Mouse (Mus musculus) forebrain, embryonic 14.5 days (tissue): ENCODE results near the gene Eif2b2. TPM values are rescaled to one million over a fixed set of nuclear protein-coding genes. Genes with fewer than 3 reads are reported as not detected.

Experiments used
- ATAC-seq: fragments of 200-750 bp; cut with Nextera tagmentation; 2 replicates; pipeline ENCODE4 v1.8.0; 2017; ENCODE audit warnings: mild to moderate bottlenecking, moderate library complexity
- DNase-seq: peaks from one replicate; pipeline ENCODE4 v3.0.0-alpha.2; 2015; ENCODE audit warnings: low spot score
- H3K27ac ChIP-seq: fragments of 300-500 bp; sonication (generic); 2 replicates; pipeline ENCODE4 v1.5.1; 2014; ENCODE audit warnings: low read depth, mild to moderate bottlenecking, control low read depth, low read length, moderate library complexity
- H3K27me3 ChIP-seq: fragments of 300-500 bp; sonication (generic); replicated peaks from 2 replicates; pipeline ENCODE4 v1.6.1; 2014; ENCODE audit warnings: low read length, control low read depth, mixed read lengths; ENCODE audit not compliant: control insufficient read depth, insufficient read depth
- H3K36me3 ChIP-seq: fragments of 300-500 bp; sonication (generic); 2 replicates; pipeline ENCODE4 v1.6.1; 2014; ENCODE audit warnings: low read length, control low read depth; ENCODE audit not compliant: control insufficient read depth, insufficient read depth
- H3K4me1 ChIP-seq: fragments of 300-500 bp; sonication (generic); 2 replicates; pipeline ENCODE4 v1.6.1; 2014; ENCODE audit warnings: antibody characterized with exemption, low read length, control low read depth; ENCODE audit not compliant: control insufficient read depth, insufficient read depth
- H3K4me2 ChIP-seq: fragments of 300-500 bp; sonication (generic); 2 replicates; pipeline ENCODE4 v1.6.1; 2014; ENCODE audit warnings: mild to moderate bottlenecking, control low read depth, low read length
- H3K4me3 ChIP-seq: fragments of 300-500 bp; sonication (generic); 2 replicates; pipeline ENCODE4 v1.5.1; 2014; ENCODE audit warnings: low read depth, low read length, control low read depth
- H3K9ac ChIP-seq: fragments of 300-500 bp; sonication (generic); 2 replicates; pipeline ENCODE4 v1.6.1; 2014; ENCODE audit warnings: mild to moderate bottlenecking, low read length, control low read depth, moderate library complexity
- H3K9me3 ChIP-seq: fragments of 300-500 bp; sonication (generic); replicated peaks from 2 replicates; pipeline ENCODE4 v1.6.1; 2016; ENCODE audit warnings: low read length, control low read depth, mixed read lengths; ENCODE audit not compliant: control insufficient read depth
- WGBS: fragments of 180-500 bp; shearing (Covaris S2); extraction: QIAGEN DNeasy Blood & Tissue Kit; methylation state at CpG from one replicate; pipeline ENCODE4 v1.1.7; 2014; 5-methylcytosine and 5-hydroxymethylcytosine counted together
- polyA plus RNA-seq: library from polyadenylated mRNA; unstranded; fragments of >200 nt; fragmentation: Nextera tagmentation; extraction: Ambion mirVana; gene quantifications from 2 replicates; pipeline ENCODE4 v1.2.1, GENCODE M21; 2014

Eif2b2 gene
- polyA plus RNA-seq, 1 experiment from 2014 or later = 102 TPM

- DNase-seq (no peak), ATAC-seq (no peak)
- no peaks in the 10 kb centered on the region for H3K36me3 ChIP-seq
- H3K9ac ChIP-seq = peak within 1 kb of the TSS; percentile 54
- no peak within 1 kb of the TSS for H3K27ac ChIP-seq
- peak within 1 kb of the TSS; percentile 29 for H3K4me3 ChIP-seq
- H3K4me2 ChIP-seq = peak within 1 kb of the TSS; percentile 58
- 75% methylated on average over 10 of the region's 10 CpGs for WGBS
- peaks cover 41% of the 10 kb centered on the region for H3K4me1 ChIP-seq
- no peaks in the 10 kb centered on the region for H3K9me3 ChIP-seq
- no peaks in the 10 kb centered on the region for H3K27me3 ChIP-seq
Measured at GRCm38 (mm10) chr12:85177740-85178239, 41.5 kb upstream of the Eif2b2 start, which contains the start of gene Pgf. TSS of gene Pgf (minus strand) at chr12:85177790.

DNA sequence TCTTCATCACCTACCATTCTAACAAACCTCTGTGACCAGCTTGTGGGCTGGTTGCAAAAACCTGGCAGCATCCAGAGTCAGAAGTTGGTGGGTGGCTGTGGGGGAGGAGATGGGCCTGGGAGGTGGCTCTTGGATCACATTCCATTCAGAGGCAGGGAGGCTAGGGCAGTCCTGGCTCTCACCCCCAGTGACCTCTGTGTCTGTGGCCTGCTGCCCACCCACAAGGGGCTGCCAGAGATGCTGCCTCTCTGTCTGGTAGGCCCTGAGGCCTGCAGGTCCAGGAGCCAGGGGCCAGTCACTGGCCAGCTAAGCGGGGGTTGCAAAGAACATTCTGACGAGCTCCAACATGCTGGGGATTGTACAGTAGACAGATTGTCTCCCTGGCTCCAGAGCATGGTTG, 41.0 kb upstream of the Eif2b2 start:
- 83% methylated on average over 2 of the region's 2 CpGs for WGBS
- no peak overlapping the region for H3K27ac ChIP-seq
- no peaks in the 10 kb centered on the region for H3K27me3 ChIP-seq
- H3K4me2 ChIP-seq = no peak overlapping the region
- no peaks in the 10 kb centered on the region for H3K36me3 ChIP-seq
- H3K9me3 ChIP-seq = no peaks in the 10 kb centered on the region
- no peak overlapping the region for H3K9ac ChIP-seq
- ATAC-seq (no peak), DNase-seq (no peak)
- no peak overlapping the region for H3K4me3 ChIP-seq
- peaks cover 41% of the 10 kb centered on the region for H3K4me1 ChIP-seq

DNA sequence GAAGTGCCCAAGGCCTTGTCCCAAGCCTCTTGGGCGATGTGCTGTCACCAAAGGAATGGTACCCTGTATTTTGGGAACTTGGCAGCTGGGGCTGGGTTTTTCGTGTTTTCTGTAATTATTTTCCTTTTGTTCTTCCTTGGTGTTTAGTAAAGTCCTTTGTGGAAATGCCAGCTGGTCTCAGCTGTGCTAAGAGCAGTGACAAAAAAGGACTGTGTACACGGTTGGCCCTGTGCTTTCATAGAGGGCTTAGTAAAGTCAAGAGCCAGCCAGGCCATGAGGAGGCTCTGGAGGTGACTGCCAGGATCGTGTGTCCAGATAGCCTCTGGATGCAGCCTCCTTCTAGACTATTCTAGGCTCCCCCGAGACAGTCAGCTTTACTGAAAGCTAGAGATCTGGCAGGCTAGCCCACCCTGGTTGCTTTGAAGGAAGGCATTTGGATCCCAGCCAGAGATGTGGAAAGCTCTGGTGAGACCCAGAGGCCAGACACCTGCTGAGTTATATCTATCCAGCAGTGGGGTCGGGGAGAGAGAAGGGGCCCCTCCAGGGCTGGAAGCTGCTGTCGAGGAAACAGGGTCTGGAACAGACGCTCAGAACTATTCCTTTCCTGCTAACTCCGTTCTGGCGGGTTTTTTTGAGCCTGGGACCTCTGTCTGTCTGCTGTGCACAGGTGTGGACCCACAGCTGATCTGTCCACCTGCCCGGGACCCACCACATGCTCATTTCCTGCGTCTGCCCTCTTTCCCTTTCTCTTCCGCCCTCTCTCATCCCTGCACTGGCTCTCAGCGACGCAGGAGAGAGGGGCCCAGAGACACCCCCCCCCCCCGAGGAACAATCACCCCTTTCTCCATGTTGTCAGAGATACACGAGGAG, 37.6 kb upstream of the Eif2b2 start:
- no peak overlapping the region for H3K4me3 ChIP-seq
- H3K27ac ChIP-seq = no peak overlapping the region; the same call in 1 of the 2 replicates
- no peak overlapping the region for H3K4me2 ChIP-seq
- DNase-seq (peak; percentile 65), ATAC-seq (peak; percentile 27; the same call in 1 of the 2 replicates)
- no peaks in the 10 kb centered on the region for H3K27me3 ChIP-seq
- H3K9me3 ChIP-seq = no peaks in the 10 kb centered on the region
- peaks cover 23% of the 10 kb centered on the region for H3K4me1 ChIP-seq
- H3K36me3 ChIP-seq = no peaks in the 10 kb centered on the region
- 24% methylated on average over 17 of the region's 17 CpGs for WGBS
- H3K9ac ChIP-seq = 0 out of 2 replicates have a peak overlapping the region, but pooled peaks have one; percentile 29

GRCm38 (mm10) chr12:85182345-85182643, 37.0 kb upstream of the Eif2b2 start:
- Histone ChIP-seq H3K9me3 (no peaks in the 10 kb centered on the region), H3K4me1 (peaks cover 17% of the 10 kb centered on the region), H3K4me3 (no peak overlapping the region), H3K27me3 (no peaks in the 10 kb centered on the region), H3K27ac (no peak overlapping the region), H3K9ac (no peak overlapping the region), H3K36me3 (no peaks in the 10 kb centered on the region), H3K4me2 (no peak overlapping the region)
- 5% methylated on average over 8 of the region's 8 CpGs for WGBS
- ATAC-seq = 0 out of 2 replicates have a peak, but pooled peaks have one; percentile 22
- DNase-seq = no peak

DNA sequence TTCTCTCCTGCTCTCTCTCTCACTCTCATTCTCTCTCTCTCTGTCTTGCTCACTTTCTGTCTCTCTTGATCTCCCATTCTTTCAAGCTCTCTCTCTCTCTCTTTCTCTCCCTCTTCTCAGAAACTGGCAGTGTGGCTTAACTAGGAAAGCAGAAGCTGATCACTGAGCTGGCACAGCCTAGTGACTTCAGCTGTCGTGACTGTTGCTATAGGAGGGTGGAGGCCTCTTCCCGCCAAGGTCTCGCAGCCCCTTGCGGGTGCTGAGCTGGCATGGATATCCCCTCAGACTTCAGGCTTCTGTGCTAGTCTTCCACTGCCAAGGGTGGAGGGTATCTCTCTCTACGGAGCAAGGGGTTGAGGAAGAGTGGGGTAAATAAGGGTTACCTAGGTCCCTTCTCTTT, 36.4 kb upstream of the Eif2b2 start:
- H3K4me1 ChIP-seq = peaks cover 13% of the 10 kb centered on the region
- no peaks in the 10 kb centered on the region for H3K27me3 ChIP-seq
- 60% methylated on average over 5 of the region's 5 CpGs for WGBS
- H3K27ac ChIP-seq = no peak overlapping the region
- H3K4me3 ChIP-seq = no peak overlapping the region
- ATAC-seq = no peak
- no peak overlapping the region for H3K9ac ChIP-seq
- no peaks in the 10 kb centered on the region for H3K9me3 ChIP-seq
- no peak for DNase-seq
- no peak overlapping the region for H3K4me2 ChIP-seq
- no peaks in the 10 kb centered on the region for H3K36me3 ChIP-seq

DNA sequence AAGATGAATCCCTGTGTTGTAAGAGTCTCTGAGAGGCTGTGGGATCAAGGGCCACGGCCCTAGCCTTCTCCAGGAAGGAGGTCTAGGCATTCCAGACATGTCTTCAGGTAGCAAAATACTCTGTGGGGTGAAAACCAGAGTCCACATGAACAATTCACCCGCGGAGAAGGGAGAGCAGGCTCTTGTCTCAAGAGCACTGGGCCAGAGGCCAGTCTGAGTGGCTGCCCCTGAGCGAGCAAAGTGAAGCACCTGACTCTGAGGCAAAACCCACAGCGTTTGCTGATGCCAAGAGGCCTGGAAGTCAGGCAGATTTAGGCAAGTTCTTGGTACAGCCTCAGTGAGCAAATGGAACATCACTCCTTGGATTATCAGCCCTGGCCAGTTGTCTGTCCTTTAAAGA, 35.2 kb upstream of the Eif2b2 start:
- no peaks in the 10 kb centered on the region for H3K9me3 ChIP-seq
- no peak overlapping the region for H3K9ac ChIP-seq
- peaks cover 13% of the 10 kb centered on the region for H3K4me1 ChIP-seq
- ATAC-seq = no peak
- H3K4me2 ChIP-seq = no peak overlapping the region
- no peak overlapping the region for H3K27ac ChIP-seq
- H3K4me3 ChIP-seq = no peak overlapping the region
- WGBS = 70% methylated on average over 5 of the region's 5 CpGs
- DNase-seq = no peak
- no peaks in the 10 kb centered on the region for H3K36me3 ChIP-seq
- H3K27me3 ChIP-seq = no peaks in the 10 kb centered on the region

DNA sequence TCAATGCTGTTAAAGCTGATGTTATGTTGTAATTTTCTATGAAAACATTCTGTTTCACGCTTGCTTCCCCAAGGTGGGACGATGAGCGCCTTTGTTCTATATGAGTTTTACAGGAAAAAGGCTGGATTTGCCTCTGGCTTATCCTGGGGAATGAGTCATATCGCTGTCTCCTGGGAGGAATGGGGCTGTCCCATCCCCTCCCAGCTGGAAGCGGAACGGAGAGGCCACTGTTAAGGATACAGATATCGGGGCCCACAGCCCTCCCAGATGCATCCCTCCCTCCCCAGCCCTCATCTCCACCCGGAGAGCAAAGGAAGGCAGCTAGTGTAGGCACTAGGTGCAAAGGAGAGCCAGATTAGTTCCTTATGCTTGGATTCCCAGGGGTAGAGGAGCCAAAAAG, 33.5 kb upstream of the Eif2b2 start:
- H3K9ac ChIP-seq = no peak overlapping the region
- H3K27ac ChIP-seq = no peak overlapping the region
- ATAC-seq = no peak
- H3K4me1 ChIP-seq = peaks cover 13% of the 10 kb centered on the region
- H3K4me2 ChIP-seq = no peak overlapping the region
- 72% methylated on average over 8 of the region's 8 CpGs for WGBS
- no peak for DNase-seq
- H3K27me3 ChIP-seq = no peaks in the 10 kb centered on the region
- H3K4me3 ChIP-seq = no peak overlapping the region
- H3K9me3 ChIP-seq = no peaks in the 10 kb centered on the region
- H3K36me3 ChIP-seq = no peaks in the 10 kb centered on the region

GRCm38 (mm10) chr12:85186361-85186760, 32.9 kb upstream of the Eif2b2 start:
- peaks cover 12% of the 10 kb centered on the region for H3K4me1 ChIP-seq
- DNase-seq (no peak), ATAC-seq (no peak)
- no peaks in the 10 kb centered on the region for H3K36me3 ChIP-seq
- H3K27ac ChIP-seq = no peak overlapping the region
- no peak overlapping the region for H3K9ac ChIP-seq
- H3K9me3 ChIP-seq = no peaks in the 10 kb centered on the region
- H3K4me3 ChIP-seq = no peak overlapping the region
- 79% methylated on average over 7 of the region's 7 CpGs for WGBS
- no peaks in the 10 kb centered on the region for H3K27me3 ChIP-seq
- no peak overlapping the region for H3K4me2 ChIP-seq

GRCm38 (mm10) chr12:85190290-85190689, 29.0 kb upstream of the Eif2b2 start:
- WGBS = 81% methylated on average over 7 of the region's 7 CpGs

More at GRCm38 (mm10) chr12:85190290-85190689, 29.0 kb upstream of the Eif2b2 start:
- H3K9ac ChIP-seq = no peak overlapping the region
- peaks cover 15% of the 10 kb centered on the region for H3K4me1 ChIP-seq
- no peak for DNase-seq
- H3K4me2 ChIP-seq = no peak overlapping the region
- ATAC-seq = no peak
- H3K27me3 ChIP-seq = no peaks in the 10 kb centered on the region
- H3K9me3 ChIP-seq = no peaks in the 10 kb centered on the region
- no peak overlapping the region for H3K27ac ChIP-seq
- no peaks in the 10 kb centered on the region for H3K36me3 ChIP-seq
- H3K4me3 ChIP-seq = no peak overlapping the region
